Mouse (Mus musculus): ENCODE results near the gene Btn1a1. TPM values are rescaled to one million over a fixed set of nuclear protein-coding genes. Genes with fewer than 3 reads are reported as not detected.
A peak's percentile ranks its signal among the peaks of the same experiment; 100 is the strongest.

The Btn1a1 gene
- polyA plus RNA-seq, 1 experiment: 0.56 TPM

DNA sequence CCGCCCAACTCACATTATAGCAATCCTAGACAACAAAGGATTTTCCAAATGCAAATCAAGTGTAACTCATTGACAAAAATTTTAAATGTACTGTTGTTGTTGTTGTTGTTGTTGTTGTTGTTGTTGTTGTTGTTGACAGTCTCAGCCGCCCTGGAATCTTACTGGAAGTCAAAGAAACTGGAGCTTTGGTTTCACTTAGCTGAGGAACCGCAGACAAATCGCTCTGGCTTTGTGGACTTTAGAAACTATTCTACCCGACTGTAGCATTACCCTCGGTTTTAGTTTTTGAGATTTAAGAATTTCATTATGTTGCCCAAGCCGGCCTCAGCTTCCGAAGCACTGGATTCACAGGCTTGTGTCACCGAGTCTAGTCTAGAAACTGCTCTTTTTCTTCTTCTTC is 11.8 kb downstream of the Btn1a1 start:
- DNase-seq (ENCODE audit: low read depth in 1 of 2, low spot score in 2 of 2): no peak
- 2% methylated on average over 9 of the region's 9 CpGs for WGBS
- no peaks in the 10 kb centered on the region for H3K27me3 ChIP-seq (ENCODE audit: control insufficient read depth, insufficient read depth, low read length)
- H3K4me3 ChIP-seq (ENCODE audit: extremely low read depth, insufficient read depth, insufficient read length): peak overlapping the region; percentile 94
- TF ChIP-seq POLR2A (IDR thresholded peaks at IDR 0.05; ENCODE audit: low read depth, low read length) (no peak), CTCF (IDR thresholded peaks at IDR 0.05; ENCODE audit: extremely low read depth, insufficient read depth, insufficient read length, insufficient replicate concordance) (no peak)
- H3K27ac ChIP-seq (ENCODE audit: insufficient read depth, low read length): peak overlapping the region; percentile 56; the same call in 1 of the 2 replicates
- H3K4me1 ChIP-seq (ENCODE audit: control insufficient read depth, insufficient read depth, insufficient read length): peaks cover 5% of the 10 kb centered on the region
- no peaks in the 10 kb centered on the region for H3K36me3 ChIP-seq (ENCODE audit: control insufficient read depth, insufficient read depth, low read length)

DNA sequence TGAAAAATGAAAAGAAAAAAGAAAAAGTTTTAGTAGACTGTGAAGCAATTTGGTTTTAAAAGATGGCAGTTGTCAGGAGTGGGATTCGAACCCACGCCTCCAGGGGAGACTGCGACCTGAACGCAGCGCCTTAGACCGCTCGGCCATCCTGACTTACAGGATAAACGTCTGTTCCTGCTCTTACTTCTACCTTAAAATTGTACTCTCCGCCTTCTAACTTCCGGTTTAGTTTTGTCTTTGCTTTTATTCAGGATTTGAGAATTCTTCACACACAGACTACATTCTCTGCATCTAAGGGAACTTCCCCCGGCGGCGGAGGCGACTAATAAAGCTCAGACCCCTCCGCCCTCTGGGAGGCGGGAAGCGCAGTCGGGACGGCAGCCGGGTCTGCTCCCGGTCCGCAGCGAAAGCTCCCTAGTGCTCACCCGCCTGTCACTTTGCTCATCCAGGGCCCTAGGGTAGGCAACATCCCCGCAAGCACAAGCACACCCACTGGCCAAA is 12.3 kb downstream of the Btn1a1 start:
- no peak for TF ChIP-seq POLR2A (IDR thresholded peaks at IDR 0.05; ENCODE audit: low read depth, low read length)
- no peak for TF ChIP-seq CTCF (IDR thresholded peaks at IDR 0.05; ENCODE audit: extremely low read depth, insufficient read depth, insufficient read length, insufficient replicate concordance)
- peak overlapping the region; percentile 94 for H3K4me3 ChIP-seq (ENCODE audit: extremely low read depth, insufficient read depth, insufficient read length)
- H3K36me3 ChIP-seq (ENCODE audit: control insufficient read depth, insufficient read depth, low read length): no peaks in the 10 kb centered on the region
- DNase-seq (ENCODE audit: low read depth in 1 of 2, low spot score in 2 of 2): peak; percentile 60 to 71
- WGBS: under 1% methylated on average over 25 of the region's 25 CpGs
- H3K27ac ChIP-seq (ENCODE audit: insufficient read depth, low read length): peak overlapping the region; percentile 56
- peaks cover 7% of the 10 kb centered on the region for H3K4me1 ChIP-seq (ENCODE audit: control insufficient read depth, insufficient read depth, insufficient read length)
- H3K27me3 ChIP-seq (ENCODE audit: control insufficient read depth, insufficient read depth, low read length): no peaks in the 10 kb centered on the region

DNA sequence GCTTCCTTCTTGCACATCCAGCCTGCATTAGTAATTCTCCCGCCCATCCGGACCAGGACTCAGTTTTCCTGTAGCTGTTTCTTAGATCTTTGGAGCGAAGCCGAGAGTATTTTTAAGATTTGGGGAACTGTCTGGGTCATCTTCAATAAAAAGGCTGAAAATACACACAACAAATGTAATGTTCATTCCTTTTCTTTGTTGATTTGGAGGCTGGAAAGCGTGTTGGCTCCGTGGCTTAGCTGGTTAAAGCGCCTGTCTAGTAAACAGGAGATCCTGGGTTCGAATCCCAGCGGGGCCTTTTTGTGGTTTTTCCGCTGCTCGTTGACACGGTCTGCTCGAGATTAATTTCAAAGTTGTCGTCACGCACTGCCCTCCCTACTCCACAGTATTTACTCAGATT is 15.3 kb downstream of the Btn1a1 start:
- TF ChIP-seq POLR2A (IDR thresholded peaks at IDR 0.05; ENCODE audit: low read depth, low read length) (no peak), CTCF (IDR thresholded peaks at IDR 0.05; ENCODE audit: extremely low read depth, insufficient read depth, insufficient read length, insufficient replicate concordance) (no peak)
- Histone ChIP-seq H3K36me3 (ENCODE audit: control insufficient read depth, insufficient read depth, low read length) (no peaks in the 10 kb centered on the region), H3K4me1 (ENCODE audit: control insufficient read depth, insufficient read depth, insufficient read length) (peaks cover 7% of the 10 kb centered on the region), H3K4me3 (ENCODE audit: extremely low read depth, insufficient read depth, insufficient read length) (peak overlapping the region; percentile 53), H3K27me3 (ENCODE audit: control insufficient read depth, insufficient read depth, low read length) (no peaks in the 10 kb centered on the region), H3K27ac (ENCODE audit: insufficient read depth, low read length) (no peak overlapping the region)
- WGBS: 2% methylated on average over 15 of the region's 15 CpGs
- peak in 1 of 2 experiments; percentile 60 for DNase-seq (ENCODE audit: low read depth in 1 of 2, low spot score in 2 of 2)

DNA sequence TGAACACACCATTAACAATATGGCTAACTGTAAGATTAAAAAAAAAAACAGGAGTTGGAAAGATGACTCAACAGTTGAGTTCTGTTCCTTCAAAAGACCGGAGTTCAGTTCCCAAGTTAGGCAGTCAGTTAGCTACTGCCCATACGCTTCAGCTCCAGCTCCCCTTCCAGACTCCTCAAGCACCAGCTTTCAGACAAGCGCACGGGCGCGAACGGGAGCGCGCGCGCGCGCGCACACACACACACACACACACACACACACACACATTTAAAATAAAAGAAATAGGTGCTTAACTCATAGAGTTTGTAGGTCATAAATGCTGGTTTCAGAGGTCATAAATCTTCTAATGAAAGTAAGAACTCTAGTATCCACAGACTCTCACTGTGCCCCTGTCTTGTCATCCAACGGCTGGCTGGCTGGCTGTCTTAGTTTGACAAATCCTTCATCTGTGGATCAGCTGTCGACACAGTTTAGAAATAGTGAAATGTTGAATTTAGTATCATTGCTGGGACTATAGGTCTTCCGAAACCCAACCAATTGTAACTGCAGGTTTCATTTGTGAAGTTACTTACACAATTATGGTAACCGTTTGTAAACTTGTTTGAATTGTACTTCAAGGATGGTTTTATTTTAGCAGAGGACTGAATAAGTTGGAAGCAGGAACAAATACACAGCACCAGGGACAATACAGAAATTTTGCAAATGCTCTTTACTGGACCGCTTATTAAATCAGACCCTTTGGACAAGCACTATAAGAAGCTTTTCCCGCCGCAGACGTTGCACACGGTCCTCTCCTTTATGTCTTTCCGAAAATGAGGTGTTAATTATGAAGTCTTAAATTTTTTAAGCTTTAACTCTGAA is 16.2 kb downstream of the Btn1a1 start:
- Histone ChIP-seq H3K36me3 (ENCODE audit: control insufficient read depth, insufficient read depth, low read length) (no peaks in the 10 kb centered on the region), H3K4me1 (ENCODE audit: control insufficient read depth, insufficient read depth, insufficient read length) (peaks cover 7% of the 10 kb centered on the region), H3K27me3 (ENCODE audit: control insufficient read depth, insufficient read depth, low read length) (no peaks in the 10 kb centered on the region), H3K27ac (ENCODE audit: insufficient read depth, low read length) (no peak overlapping the region), H3K4me3 (ENCODE audit: extremely low read depth, insufficient read depth, insufficient read length) (peak overlapping the region; percentile 14)
- TF ChIP-seq POLR2A (IDR thresholded peaks at IDR 0.05; ENCODE audit: low read depth, low read length): no peak
- no peak for TF ChIP-seq CTCF (IDR thresholded peaks at IDR 0.05; ENCODE audit: extremely low read depth, insufficient read depth, insufficient read length, insufficient replicate concordance)
- no peak for DNase-seq (ENCODE audit: low read depth in 1 of 2, low spot score in 2 of 2)
- 2% methylated on average over 24 of the region's 24 CpGs for whole genome bisulfite sequencing

DNA sequence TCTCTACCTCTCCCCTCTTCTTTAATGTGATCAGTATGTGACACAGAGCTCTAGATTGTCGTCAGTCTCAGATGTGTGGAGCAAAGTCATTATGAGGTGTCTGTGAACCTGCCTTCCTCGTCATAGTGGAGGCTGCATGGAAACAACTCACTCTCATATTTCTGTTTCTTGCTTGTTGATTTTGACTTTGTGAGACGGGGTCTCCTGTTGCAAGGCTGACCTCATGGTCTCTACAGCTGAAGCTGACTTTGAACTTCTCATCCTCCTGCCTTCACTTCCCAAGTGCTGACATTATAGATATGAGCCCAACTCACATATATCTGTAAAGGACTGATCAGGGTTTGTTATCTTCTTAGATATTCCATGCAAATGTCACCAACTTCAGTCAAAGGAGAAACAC is 16.9 kb downstream of the Btn1a1 start:
- whole genome bisulfite sequencing: 77% methylated on average over 3 of the region's 3 CpGs
- TF ChIP-seq CTCF (IDR thresholded peaks at IDR 0.05; ENCODE audit: extremely low read depth, insufficient read depth, insufficient read length, insufficient replicate concordance) (no peak), POLR2A (IDR thresholded peaks at IDR 0.05; ENCODE audit: low read depth, low read length) (no peak)
- no peak for DNase-seq (ENCODE audit: low read depth in 1 of 2, low spot score in 2 of 2)
- Histone ChIP-seq H3K4me3 (ENCODE audit: extremely low read depth, insufficient read depth, insufficient read length) (no peak overlapping the region), H3K27me3 (ENCODE audit: control insufficient read depth, insufficient read depth, low read length) (no peaks in the 10 kb centered on the region), H3K4me1 (ENCODE audit: control insufficient read depth, insufficient read depth, insufficient read length) (peaks cover 7% of the 10 kb centered on the region), H3K27ac (ENCODE audit: insufficient read depth, low read length) (no peak overlapping the region), H3K36me3 (ENCODE audit: control insufficient read depth, insufficient read depth, low read length) (no peaks in the 10 kb centered on the region)

DNA sequence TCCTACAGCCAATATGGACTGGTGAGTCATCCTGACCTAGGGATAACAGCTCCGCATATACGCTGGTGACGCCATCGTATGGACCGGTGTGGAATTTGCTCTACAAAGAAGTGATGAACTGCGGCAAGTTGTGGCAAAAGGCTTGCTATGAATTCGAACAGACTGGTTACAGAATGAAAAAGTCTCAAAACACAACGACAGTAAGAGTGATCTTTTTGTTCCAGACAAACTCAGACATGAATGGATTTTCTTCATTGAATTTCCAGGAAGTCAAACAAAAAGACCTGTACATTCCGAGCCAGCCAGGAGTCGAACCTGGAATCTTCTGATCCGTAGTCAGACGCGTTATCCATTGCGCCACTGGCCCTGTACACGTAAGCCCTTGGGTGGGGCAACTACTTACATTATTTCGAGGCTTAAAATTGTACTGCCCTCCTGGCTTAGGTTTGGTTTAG is 19.2 kb downstream of the Btn1a1 start:
- no peaks in the 10 kb centered on the region for H3K36me3 ChIP-seq (ENCODE audit: control insufficient read depth, insufficient read depth, low read length)
- peak in 1 of 2 experiments; percentile 65 for DNase-seq (ENCODE audit: low read depth in 1 of 2, low spot score in 2 of 2)
- no peak overlapping the region for H3K27ac ChIP-seq (ENCODE audit: insufficient read depth, low read length)
- TF ChIP-seq POLR2A (IDR thresholded peaks at IDR 0.05; ENCODE audit: low read depth, low read length) (no peak), CTCF (IDR thresholded peaks at IDR 0.05; ENCODE audit: extremely low read depth, insufficient read depth, insufficient read length, insufficient replicate concordance) (no peak)
- peaks cover 7% of the 10 kb centered on the region for H3K4me1 ChIP-seq (ENCODE audit: control insufficient read depth, insufficient read depth, insufficient read length)
- peak overlapping the region; percentile 58 for H3K4me3 ChIP-seq (ENCODE audit: extremely low read depth, insufficient read depth, insufficient read length)
- no peaks in the 10 kb centered on the region for H3K27me3 ChIP-seq (ENCODE audit: control insufficient read depth, insufficient read depth, low read length)
- under 1% methylated on average over 16 of the region's 16 CpGs for WGBS
